Mouse (Mus musculus): ENCODE results near the gene Larp4b.
A peak's percentile ranks its signal among the peaks of the same experiment; 100 is the strongest.

The Larp4b gene

GRCm38 (mm10) chr13:9178718-9179117, 85.0 kb downstream of the Larp4b start:
- no peak for DNase-seq (ENCODE audit: low spot score in 2 of 2)

GRCm38 (mm10) chr13:9180221-9180620, 86.5 kb downstream of the Larp4b start:
- DNase-seq (ENCODE audit: low spot score in 2 of 2) = no peak

GRCm38 (mm10) chr13:9181106-9181505, 87.4 kb downstream of the Larp4b start:
- DNase-seq (ENCODE audit: low spot score in 2 of 2) = no peak

- DNase-seq (ENCODE audit: low spot score in 2 of 2) = peak; percentile 69 to 79
These were observed 88.1 kb downstream of the Larp4b start for GRCm38 (mm10) chr13:9181666-9182264.

GRCm38 (mm10) chr13:9184281-9184680, 90.6 kb downstream of the Larp4b start:
- no peak for DNase-seq (ENCODE audit: low spot score in 2 of 2)

- DNase-seq (ENCODE audit: low spot score in 2 of 2) = no peak
These were observed 91.0 kb downstream of the Larp4b start for GRCm38 (mm10) chr13:9184716-9185115.

- DNase-seq (ENCODE audit: low spot score in 2 of 2) = no peak
These were observed 93.5 kb downstream of the Larp4b start for GRCm38 (mm10) chr13:9187156-9187555.

GRCm38 (mm10) chr13:9187566-9188530, 94.2 kb downstream of the Larp4b start:
- no peak for DNase-seq (ENCODE audit: low spot score in 2 of 2)

- no peak for DNase-seq (ENCODE audit: low spot score in 2 of 2)
These were observed 95.8 kb downstream of the Larp4b start for GRCm38 (mm10) chr13:9189481-9189880.

- no peak for DNase-seq (ENCODE audit: low spot score in 2 of 2)
These were observed 97.8 kb downstream of the Larp4b start for GRCm38 (mm10) chr13:9191172-9192140.

GRCm38 (mm10) chr13:9192797-9193330, 99.2 kb downstream of the Larp4b start:
- DNase-seq (ENCODE audit: low spot score in 2 of 2) = no peak

GRCm38 (mm10) chr13:9194656-9195055, 101.0 kb downstream of the Larp4b start:
- no peak for DNase-seq (ENCODE audit: low spot score in 2 of 2)

GRCm38 (mm10) chr13:9195565-9195964, 101.9 kb downstream of the Larp4b start:
- no peak for DNase-seq (ENCODE audit: low spot score in 2 of 2)

- no peak for DNase-seq (ENCODE audit: low spot score in 2 of 2)
These were observed 104.4 kb downstream of the Larp4b start for GRCm38 (mm10) chr13:9198106-9198505.

- no peak for DNase-seq (ENCODE audit: low spot score in 2 of 2)
These were observed 105.2 kb downstream of the Larp4b start for GRCm38 (mm10) chr13:9198728-9199464.

GRCm38 (mm10) chr13:9199465-9199844, 105.8 kb downstream of the Larp4b start:
- DNase-seq (ENCODE audit: low spot score in 2 of 2) = no peak

- DNase-seq (ENCODE audit: low spot score in 2 of 2) = no peak
These were observed 129.2 kb downstream of the Larp4b start for GRCm38 (mm10) chr13:9222761-9223405.

Data from cerebellum, postnatal 4 days (tissue).